Mouse (Mus musculus) myocyte (in vitro differentiated cells): ENCODE results near the gene Auts2.

Experiments
- CEBPB ChIP-seq: IDR thresholded peaks from 2 replicates; pipeline ENCODE4 v1.6.1; 2011; ENCODE audit warnings: mild to moderate bottlenecking, moderate library complexity; ENCODE audit not compliant: poor library complexity, insufficient read depth, severe bottlenecking
- E2F4 ChIP-seq: IDR thresholded peaks from one replicate; pipeline ENCODE4 v1.6.1; 2011; ENCODE audit warnings: mild to moderate bottlenecking, control low read depth, moderate library complexity; ENCODE audit not compliant: insufficient read depth
- MAX ChIP-seq: IDR thresholded peaks from one replicate; pipeline ENCODE4 v1.6.1; 2011; ENCODE audit warnings: low read depth, mild to moderate bottlenecking, control low read depth
- POLR2A ChIP-seq: IDR thresholded peaks from one replicate; pipeline ENCODE4 v1.6.1; 2011; ENCODE audit warnings: low read depth, mild to moderate bottlenecking, control low read depth, moderate library complexity; ENCODE audit not compliant: insufficient read length
- POLR2AphosphoS2 ChIP-seq: IDR thresholded peaks from one replicate; pipeline ENCODE4 v1.6.1; 2011; ENCODE audit warnings: low read depth, control low read depth; ENCODE audit not compliant: insufficient read length
- SRF ChIP-seq: IDR thresholded peaks from one replicate; pipeline ENCODE4 v1.6.1; 2011; ENCODE audit warnings: low read depth; ENCODE audit not compliant: control insufficient read depth, insufficient read length
- USF1 ChIP-seq: IDR thresholded peaks from one replicate; pipeline ENCODE4 v1.6.1; 2011; ENCODE audit warnings: low read depth, mild to moderate bottlenecking, control low read depth, moderate library complexity

DNA sequence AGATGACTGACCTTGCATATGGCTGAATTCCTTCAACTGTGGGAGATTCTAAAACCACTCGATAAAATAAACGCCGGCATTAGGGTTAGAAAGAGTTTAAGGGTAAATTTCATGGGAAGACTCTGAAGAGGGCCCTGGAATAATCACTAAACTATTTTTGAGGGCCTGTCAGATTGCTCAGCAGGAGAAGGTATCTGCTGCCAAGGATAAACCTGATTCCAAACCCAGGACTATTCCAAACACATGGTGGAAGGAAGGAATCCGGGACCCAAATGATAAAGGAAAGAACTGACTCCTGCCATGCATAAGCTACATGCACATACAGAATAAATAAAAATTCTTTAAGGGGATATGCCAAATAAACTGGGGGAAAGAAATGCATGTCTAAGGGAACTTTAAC lies 399.0 kb downstream of the Auts2 start:
- TF ChIP-seq POLR2A = no peak
- TF ChIP-seq SRF = no peak
- no peak for TF ChIP-seq POLR2AphosphoS2
- TF ChIP-seq MAX = no peak
- TF ChIP-seq E2F4 = no peak
- TF ChIP-seq CEBPB = no peak
- TF ChIP-seq USF1 = no peak
